Mouse (Mus musculus): Measurements from ENCODE around the gene Hist1h1d. TPM values are rescaled to one million over a fixed set of nuclear protein-coding genes. Genes with fewer than 3 reads are reported as not detected.

Gene Hist1h1d
- polyA plus RNA-seq, 1 experiment from 2014 or later, result 0.11 TPM

Other genes starting within 250 kb of the Hist1h1d start
- 40.2 TPM for gene Zfp322a, start 184.1 kb upstream of the Hist1h1d start, polyA plus RNA-seq (2015; fragmentation: Illumina TruSeq; extraction: RNeasy Lipid Tissue Mini Kit (QIAGEN cat#74804); ENCODE audit: insufficient read depth, low replicate concordance)
- gene Abt1, start 129.4 kb upstream of the Hist1h1d start, polyA plus RNA-seq (2015; fragmentation: Illumina TruSeq; extraction: RNeasy Lipid Tissue Mini Kit (QIAGEN cat#74804); ENCODE audit: insufficient read depth, low replicate concordance), result 3.6 TPM
- gene Btn1a1, start 87.4 kb upstream of the Hist1h1d start, polyA plus RNA-seq (2015; fragmentation: Illumina TruSeq; extraction: RNeasy Lipid Tissue Mini Kit (QIAGEN cat#74804); ENCODE audit: insufficient read depth, low replicate concordance), result 0.23 TPM
- gene Btn2a2, start 64.4 kb upstream of the Hist1h1d start, polyA plus RNA-seq (2015; fragmentation: Illumina TruSeq; extraction: RNeasy Lipid Tissue Mini Kit (QIAGEN cat#74804); ENCODE audit: insufficient read depth, low replicate concordance), result 0.15 TPM
- gene Hist1h4h, start 22.2 kb upstream of the Hist1h1d start, polyA plus RNA-seq (2015; fragmentation: Illumina TruSeq; extraction: RNeasy Lipid Tissue Mini Kit (QIAGEN cat#74804); ENCODE audit: insufficient read depth, low replicate concordance), result not detected
- gene Hist1h2af, start 19.4 kb upstream of the Hist1h1d start, polyA plus RNA-seq (2015; fragmentation: Illumina TruSeq; extraction: RNeasy Lipid Tissue Mini Kit (QIAGEN cat#74804); ENCODE audit: insufficient read depth, low replicate concordance), result not detected
- not detected for gene Hist1h3g, start 17.8 kb upstream of the Hist1h1d start, polyA plus RNA-seq (2015; fragmentation: Illumina TruSeq; extraction: RNeasy Lipid Tissue Mini Kit (QIAGEN cat#74804); ENCODE audit: insufficient read depth, low replicate concordance)
- 0.36 TPM for gene Hist1h2bh, start 9.9 kb upstream of the Hist1h1d start, polyA plus RNA-seq (2015; fragmentation: Illumina TruSeq; extraction: RNeasy Lipid Tissue Mini Kit (QIAGEN cat#74804); ENCODE audit: insufficient read depth, low replicate concordance)
- not detected for gene Hist1h3f, start 9.2 kb upstream of the Hist1h1d start, polyA plus RNA-seq (2015; fragmentation: Illumina TruSeq; extraction: RNeasy Lipid Tissue Mini Kit (QIAGEN cat#74804); ENCODE audit: insufficient read depth, low replicate concordance)
- not detected for gene Hist1h4f, start 1.6 kb upstream of the Hist1h1d start, polyA plus RNA-seq (2015; fragmentation: Illumina TruSeq; extraction: RNeasy Lipid Tissue Mini Kit (QIAGEN cat#74804); ENCODE audit: insufficient read depth, low replicate concordance)
- gene Hist1h3e, start 9.1 kb downstream of the Hist1h1d start, polyA plus RNA-seq (2015; fragmentation: Illumina TruSeq; extraction: RNeasy Lipid Tissue Mini Kit (QIAGEN cat#74804); ENCODE audit: insufficient read depth, low replicate concordance), result not detected
- 0.52 TPM for gene Hist1h2ae, start 18.0 kb downstream of the Hist1h1d start, polyA plus RNA-seq (2015; fragmentation: Illumina TruSeq; extraction: RNeasy Lipid Tissue Mini Kit (QIAGEN cat#74804); ENCODE audit: insufficient read depth, low replicate concordance)
- gene Hist1h2bg, start 18.1 kb downstream of the Hist1h1d start, polyA plus RNA-seq (2015; fragmentation: Illumina TruSeq; extraction: RNeasy Lipid Tissue Mini Kit (QIAGEN cat#74804); ENCODE audit: insufficient read depth, low replicate concordance), result 1.1 TPM
- not detected for gene Hist1h2bf, start 20.9 kb downstream of the Hist1h1d start, polyA plus RNA-seq (2015; fragmentation: Illumina TruSeq; extraction: RNeasy Lipid Tissue Mini Kit (QIAGEN cat#74804); ENCODE audit: insufficient read depth, low replicate concordance)
- gene Hist1h2ad, start 21.1 kb downstream of the Hist1h1d start, polyA plus RNA-seq (2015; fragmentation: Illumina TruSeq; extraction: RNeasy Lipid Tissue Mini Kit (QIAGEN cat#74804); ENCODE audit: insufficient read depth, low replicate concordance), result not detected
- gene Hist1h3d, start 22.5 kb downstream of the Hist1h1d start, polyA plus RNA-seq (2015; fragmentation: Illumina TruSeq; extraction: RNeasy Lipid Tissue Mini Kit (QIAGEN cat#74804); ENCODE audit: insufficient read depth, low replicate concordance), result 0.39 TPM
- not detected for gene Hist1h4d, start 28.3 kb downstream of the Hist1h1d start, polyA plus RNA-seq (2015; fragmentation: Illumina TruSeq; extraction: RNeasy Lipid Tissue Mini Kit (QIAGEN cat#74804); ENCODE audit: insufficient read depth, low replicate concordance)
- 3.3 TPM for gene Hist1h2be, start 67.9 kb downstream of the Hist1h1d start, polyA plus RNA-seq (2015; fragmentation: Illumina TruSeq; extraction: RNeasy Lipid Tissue Mini Kit (QIAGEN cat#74804); ENCODE audit: insufficient read depth, low replicate concordance)
- 0.40 TPM for gene Hist1h1e, start 69.3 kb downstream of the Hist1h1d start, polyA plus RNA-seq (2015; fragmentation: Illumina TruSeq; extraction: RNeasy Lipid Tissue Mini Kit (QIAGEN cat#74804); ENCODE audit: insufficient read depth, low replicate concordance)
- gene Hist1h2ac, start 130.7 kb downstream of the Hist1h1d start, polyA plus RNA-seq (2015; fragmentation: Illumina TruSeq; extraction: RNeasy Lipid Tissue Mini Kit (QIAGEN cat#74804); ENCODE audit: insufficient read depth, low replicate concordance), result 0.75 TPM
- gene Hist1h2bc, start 130.9 kb downstream of the Hist1h1d start, polyA plus RNA-seq (2015; fragmentation: Illumina TruSeq; extraction: RNeasy Lipid Tissue Mini Kit (QIAGEN cat#74804); ENCODE audit: insufficient read depth, low replicate concordance), result 19.4 TPM
- not detected for gene Hist1h1t, start 142.6 kb downstream of the Hist1h1d start, polyA plus RNA-seq (2015; fragmentation: Illumina TruSeq; extraction: RNeasy Lipid Tissue Mini Kit (QIAGEN cat#74804); ENCODE audit: insufficient read depth, low replicate concordance)
- gene Hist1h4c, start 145.2 kb downstream of the Hist1h1d start, polyA plus RNA-seq (2015; fragmentation: Illumina TruSeq; extraction: RNeasy Lipid Tissue Mini Kit (QIAGEN cat#74804); ENCODE audit: insufficient read depth, low replicate concordance), result not detected
- 28.5 TPM for gene Hfe, start 157.6 kb downstream of the Hist1h1d start, polyA plus RNA-seq (2015; fragmentation: Illumina TruSeq; extraction: RNeasy Lipid Tissue Mini Kit (QIAGEN cat#74804); ENCODE audit: insufficient read depth, low replicate concordance)
- 26.6 TPM for gene Hist1h1c, start 185.5 kb downstream of the Hist1h1d start, polyA plus RNA-seq (2015; fragmentation: Illumina TruSeq; extraction: RNeasy Lipid Tissue Mini Kit (QIAGEN cat#74804); ENCODE audit: insufficient read depth, low replicate concordance)
- gene Hist1h3c, start 192.3 kb downstream of the Hist1h1d start, polyA plus RNA-seq (2015; fragmentation: Illumina TruSeq; extraction: RNeasy Lipid Tissue Mini Kit (QIAGEN cat#74804); ENCODE audit: insufficient read depth, low replicate concordance), result not detected
- not detected for gene Hist1h2bb, start 193.5 kb downstream of the Hist1h1d start, polyA plus RNA-seq (2015; fragmentation: Illumina TruSeq; extraction: RNeasy Lipid Tissue Mini Kit (QIAGEN cat#74804); ENCODE audit: insufficient read depth, low replicate concordance)
- gene Hist1h2ab, start 197.9 kb downstream of the Hist1h1d start, polyA plus RNA-seq (2015; fragmentation: Illumina TruSeq; extraction: RNeasy Lipid Tissue Mini Kit (QIAGEN cat#74804); ENCODE audit: insufficient read depth, low replicate concordance), result not detected
- not detected for gene Hist1h3b, start 199.0 kb downstream of the Hist1h1d start, polyA plus RNA-seq (2015; fragmentation: Illumina TruSeq; extraction: RNeasy Lipid Tissue Mini Kit (QIAGEN cat#74804); ENCODE audit: insufficient read depth, low replicate concordance)
- not detected for gene Hist1h4b, start 203.8 kb downstream of the Hist1h1d start, polyA plus RNA-seq (2015; fragmentation: Illumina TruSeq; extraction: RNeasy Lipid Tissue Mini Kit (QIAGEN cat#74804); ENCODE audit: insufficient read depth, low replicate concordance)
- gene Hist1h4a, start 208.0 kb downstream of the Hist1h1d start, polyA plus RNA-seq (2015; fragmentation: Illumina TruSeq; extraction: RNeasy Lipid Tissue Mini Kit (QIAGEN cat#74804); ENCODE audit: insufficient read depth, low replicate concordance), result not detected
- not detected for gene Hist1h3a, start 209.1 kb downstream of the Hist1h1d start, polyA plus RNA-seq (2015; fragmentation: Illumina TruSeq; extraction: RNeasy Lipid Tissue Mini Kit (QIAGEN cat#74804); ENCODE audit: insufficient read depth, low replicate concordance)
- not detected for gene Hist1h1a, start 210.4 kb downstream of the Hist1h1d start, polyA plus RNA-seq (2015; fragmentation: Illumina TruSeq; extraction: RNeasy Lipid Tissue Mini Kit (QIAGEN cat#74804); ENCODE audit: insufficient read depth, low replicate concordance)
- gene Trim38, start 216.7 kb downstream of the Hist1h1d start, polyA plus RNA-seq (2015; fragmentation: Illumina TruSeq; extraction: RNeasy Lipid Tissue Mini Kit (QIAGEN cat#74804); ENCODE audit: insufficient read depth, low replicate concordance), result not detected